Mouse (Mus musculus) thymus, adult 2 months (tissue): ENCODE measurements around the gene BC024978. TPM values are rescaled to one million over a fixed set of nuclear protein-coding genes. Genes with fewer than 3 reads are reported as not detected.
A peak's percentile ranks its signal among the peaks of the same experiment; 100 is the strongest.

Source experiments
- DNase-seq: peaks from one replicate; pipeline ENCODE4 v3.0.0; 2021
- H3K27ac ChIP-seq: fragments of 200-500 bp; 2 replicates; pipeline ENCODE4 v1.5.1; 2012; ENCODE audit warnings: low read length, control low read depth; ENCODE audit not compliant: control insufficient read depth, insufficient read depth
- H3K27me3 ChIP-seq: fragments of 200-500 bp; 2 replicates; pipeline ENCODE4 v1.6.1; 2012; ENCODE audit warnings: mild to moderate bottlenecking, low read length, moderate library complexity, mixed read lengths; ENCODE audit not compliant: control insufficient read depth, insufficient read depth
- H3K36me3 ChIP-seq: fragments of 200-500 bp; 2 replicates; pipeline ENCODE4 v1.6.1; 2012; ENCODE audit warnings: mild to moderate bottlenecking, low read length, moderate library complexity; ENCODE audit not compliant: control insufficient read depth, insufficient read depth
- H3K4me1 ChIP-seq: fragments of 200-500 bp; replicated peaks from 2 replicates; pipeline ENCODE4 v1.6.1; 2012; ENCODE audit warnings: low read length; ENCODE audit not compliant: control insufficient read depth, insufficient read depth
- H3K4me3 ChIP-seq: fragments of 200-500 bp; 2 replicates; pipeline ENCODE4 v1.5.1; 2012; ENCODE audit warnings: mild to moderate bottlenecking, low read length, control low read depth, moderate library complexity; ENCODE audit not compliant: control insufficient read depth, insufficient read depth
- CTCF ChIP-seq: fragments of 200-500 bp; IDR thresholded peaks from 2 replicates; pipeline ENCODE4 v1.5.1; 2012; ENCODE audit warnings: mild to moderate bottlenecking, control low read depth, low read length, moderate library complexity, borderline replicate concordance; ENCODE audit not compliant: control insufficient read depth, poor library complexity, insufficient read depth; ENCODE audit errors: extremely low read depth
- POLR2A ChIP-seq: fragments of 200-500 bp; IDR thresholded peaks from 2 replicates; pipeline ENCODE4 v1.6.1; 2012; ENCODE audit warnings: mild to moderate bottlenecking, low read length, control low read depth, moderate library complexity; ENCODE audit not compliant: control insufficient read depth, poor library complexity, insufficient read depth; ENCODE audit errors: extremely low read depth
- WGBS: fragments of 180-500 bp; shearing (Covaris S2); methylation state at CpG from one replicate; pipeline ENCODE4 v1.1.7; 2018; 5-methylcytosine and 5-hydroxymethylcytosine counted together
- polyA plus RNA-seq: library from polyadenylated mRNA; depleted of rRNA; stranded (reverse); fragments of >200 nt; gene quantifications from 2 replicates; pipeline ENCODE4 v1.2.3, GENCODE M21; 2012

Gene BC024978
- polyA plus RNA-seq, 1 experiment = 20.9 TPM

DNA sequence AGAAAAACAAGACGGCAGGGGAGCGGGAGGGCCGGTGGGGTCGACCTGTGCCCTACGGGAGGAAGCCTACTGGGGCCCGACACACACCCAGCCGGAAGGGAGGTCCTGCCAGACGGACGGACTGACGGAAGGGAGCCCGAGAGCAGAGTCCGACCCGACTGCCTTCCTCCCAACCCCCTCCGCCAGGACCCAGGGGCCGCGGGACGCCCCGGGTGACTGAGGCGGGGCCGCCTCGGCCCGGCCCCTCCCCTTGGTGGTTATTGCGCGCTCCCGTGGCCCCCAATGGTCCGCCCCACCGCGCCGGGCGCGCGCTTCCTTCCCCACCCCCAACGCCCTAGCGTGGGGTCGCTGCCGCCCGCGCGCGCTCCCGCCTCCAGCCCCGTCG is 29.4 kb upstream of the BC024978 start:
- WGBS = under 1% methylated on average over 43 of the region's 43 CpGs
- Histone ChIP-seq H3K27ac (peak overlapping the region; percentile 89), H3K4me3 (peak overlapping the region; percentile 95), H3K4me1 (peaks cover 46% of the 10 kb centered on the region), H3K36me3 (no peaks in the 10 kb centered on the region), H3K27me3 (no peaks in the 10 kb centered on the region)
- TF ChIP-seq CTCF (0 out of 2 replicates have a peak, but pooled peaks have one; percentile 39), POLR2A (peak; percentile 83)
- peak; percentile 86 for DNase-seq

DNA sequence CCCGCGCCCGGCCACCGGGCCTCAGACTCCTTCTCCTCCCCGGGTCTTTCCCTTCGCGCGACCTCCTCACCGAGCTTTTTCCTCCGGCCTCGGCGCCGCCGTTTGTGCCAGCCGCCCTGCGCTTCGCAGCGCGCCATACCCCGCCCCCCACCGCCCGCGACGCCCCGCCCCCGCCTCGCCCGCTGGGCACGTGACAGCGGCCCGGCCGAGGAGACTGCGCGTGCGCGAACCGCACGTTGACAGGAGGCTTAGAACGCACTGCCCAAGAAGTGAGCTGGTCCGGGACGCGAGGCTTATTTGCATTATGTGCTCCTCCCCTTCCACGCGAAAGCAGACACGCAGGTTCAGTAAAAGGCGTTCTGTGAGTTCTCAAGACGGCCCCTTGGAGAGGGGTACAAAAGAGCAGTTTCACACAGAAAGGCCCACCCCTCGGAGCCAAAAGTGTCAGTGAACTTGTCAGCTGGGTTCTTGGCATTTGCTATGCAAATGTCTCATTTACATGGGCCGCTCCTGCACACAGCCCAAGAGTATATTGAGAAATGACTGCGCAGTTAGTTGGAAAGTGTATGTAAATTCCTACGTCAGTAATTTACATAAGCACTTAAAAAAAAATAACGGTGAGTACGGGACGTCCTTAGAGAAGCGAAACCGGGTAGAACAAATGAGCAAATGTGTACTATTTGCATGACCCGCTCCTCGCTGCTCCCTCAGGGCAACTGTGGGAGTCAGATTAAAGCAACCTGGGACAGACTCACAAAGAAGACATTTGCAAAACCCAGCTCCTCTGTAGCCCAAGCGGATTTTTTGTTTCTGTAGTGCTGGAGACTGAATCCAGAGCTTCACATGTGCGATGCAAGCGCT is 28.7 kb upstream of the BC024978 start, which contains the start of gene Egln2:
Gene Egln2 (minus strand): TSS at position 189 of the 861 bp plus-strand sequence.
- Histone ChIP-seq H3K27me3 (no peaks in the 10 kb centered on the region), H3K4me1 (peaks cover 42% of the 10 kb centered on the region), H3K27ac (peak within 1 kb of the TSS; percentile 96), H3K4me3 (peak within 1 kb of the TSS; percentile 95), H3K36me3 (no peaks in the 10 kb centered on the region; the same call in 1 of the 2 replicates)
- peak; percentile 92 for DNase-seq
- peak; percentile 30; the same call in 1 of the 2 replicates for TF ChIP-seq POLR2A
- no peak for TF ChIP-seq CTCF
- under 1% methylated on average over 58 of the region's 61 CpGs for WGBS

DNA sequence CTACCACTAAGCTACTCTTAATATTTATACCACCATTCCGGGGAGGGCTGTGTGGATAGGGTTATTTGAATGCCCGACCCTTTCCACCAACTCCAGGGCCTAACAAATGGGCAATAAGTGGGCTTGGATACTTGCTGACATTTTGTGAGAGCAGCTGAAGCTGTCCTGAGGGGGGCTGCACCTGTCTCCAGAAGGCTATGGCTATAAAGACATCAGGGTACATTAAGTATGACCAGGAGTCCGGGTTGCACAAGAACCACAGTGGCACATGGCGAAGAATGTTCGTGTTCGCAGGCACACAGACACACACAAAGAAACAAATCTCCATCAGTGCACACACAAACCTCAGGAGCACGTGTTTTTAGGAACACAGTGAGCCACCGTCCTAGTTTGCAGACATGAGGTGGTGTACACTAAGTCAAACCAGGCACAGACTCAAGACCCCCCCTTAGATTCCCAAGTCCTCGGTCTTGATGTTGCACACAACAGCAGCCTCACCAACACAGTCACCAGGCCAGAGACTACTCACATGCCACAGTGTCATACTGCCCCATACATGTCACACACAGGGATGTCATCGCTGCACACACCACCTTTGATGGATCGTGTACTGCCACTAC is 28.0 kb upstream of the BC024978 start:
- peak overlapping the region; percentile 96 for H3K27ac ChIP-seq
- WGBS = 53% methylated on average over 11 of the region's 11 CpGs
- no peak for DNase-seq
- peak overlapping the region; percentile 63 for H3K4me3 ChIP-seq
- peaks cover 42% of the 10 kb centered on the region for H3K4me1 ChIP-seq
- peaks cover 4% of the 10 kb centered on the region for H3K36me3 ChIP-seq
- TF ChIP-seq CTCF = no peak
- no peak for TF ChIP-seq POLR2A
- no peaks in the 10 kb centered on the region for H3K27me3 ChIP-seq

DNA sequence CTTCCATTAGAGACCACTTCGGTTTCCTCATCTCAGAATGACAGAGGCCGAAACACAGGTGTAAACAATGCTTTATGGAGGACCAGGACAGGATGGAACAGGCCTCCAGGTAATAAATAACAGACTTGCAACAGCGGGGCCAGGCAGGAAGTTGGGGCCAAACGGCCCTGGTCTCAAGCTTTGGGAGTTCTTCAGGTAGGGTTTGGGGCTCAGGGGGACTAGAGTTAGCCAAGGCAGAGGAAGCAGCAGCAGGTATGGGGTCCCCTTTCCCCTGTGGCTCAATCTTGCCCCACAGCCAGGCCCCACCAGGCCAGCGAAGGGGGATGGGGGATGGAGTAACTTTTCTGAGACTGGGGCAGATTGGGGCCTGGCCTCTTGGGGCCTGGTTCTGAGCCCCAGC is 27.2 kb upstream of the BC024978 start:
- TF ChIP-seq CTCF (no peak), POLR2A (no peak)
- peak overlapping the region; percentile 96 for H3K27ac ChIP-seq
- DNase-seq = no peak
- WGBS = 78% methylated on average over 5 of the region's 5 CpGs
- peaks cover 8% of the 10 kb centered on the region for H3K36me3 ChIP-seq
- H3K4me1 ChIP-seq = peaks cover 37% of the 10 kb centered on the region
- no peaks in the 10 kb centered on the region for H3K27me3 ChIP-seq
- no peak overlapping the region for H3K4me3 ChIP-seq

DNA sequence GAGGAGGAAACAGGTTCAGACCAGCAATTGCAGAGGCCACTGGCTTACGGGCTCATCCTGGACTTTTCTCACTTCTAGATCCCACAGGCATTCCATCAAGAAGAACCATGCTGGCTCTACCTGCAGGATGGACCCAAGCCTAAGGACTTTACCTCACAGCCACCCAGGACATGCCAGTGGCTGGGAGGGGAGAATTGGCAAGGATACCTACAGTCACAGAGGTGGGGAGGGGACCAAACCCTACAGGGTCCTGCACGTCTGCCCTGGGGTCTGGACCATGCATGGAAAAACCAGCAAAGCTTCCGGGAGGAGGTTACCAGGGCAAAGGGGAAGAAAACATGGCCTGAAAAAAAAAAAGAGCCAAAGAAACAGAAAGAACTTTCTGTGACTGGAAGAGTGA is 24.6 kb upstream of the BC024978 start:
- no peak for TF ChIP-seq POLR2A
- no peak for TF ChIP-seq CTCF
- H3K36me3 ChIP-seq = peaks cover 13% of the 10 kb centered on the region
- WGBS = 99% methylated on average over 3 of the region's 3 CpGs

DNA sequence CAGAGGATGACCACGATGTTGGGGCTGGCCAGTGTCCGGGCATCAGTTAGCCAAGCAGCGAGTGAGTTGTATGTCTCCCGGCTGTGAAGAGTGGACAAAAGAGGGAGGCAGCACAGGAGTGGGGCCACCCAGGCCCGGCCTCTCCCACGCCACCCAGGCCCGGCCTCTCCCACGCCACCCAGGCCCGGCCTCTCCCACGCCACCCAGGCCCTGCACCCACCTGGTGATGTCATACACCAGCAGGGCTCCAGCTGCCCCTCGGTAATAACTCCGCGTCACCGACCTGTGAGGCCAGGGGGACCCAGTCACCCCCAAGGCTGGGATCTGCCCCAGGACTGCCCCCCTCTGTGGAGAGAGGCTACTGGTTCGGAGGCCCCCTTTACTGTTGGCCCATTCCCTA is 21.1 kb upstream of the BC024978 start:
- no peaks in the 10 kb centered on the region for H3K4me1 ChIP-seq
- no peak overlapping the region for H3K4me3 ChIP-seq
- DNase-seq = no peak
- TF ChIP-seq POLR2A (no peak), CTCF (no peak)
- 97% methylated on average over 15 of the region's 15 CpGs for WGBS
- H3K27ac ChIP-seq = no peak overlapping the region
- H3K27me3 ChIP-seq = no peaks in the 10 kb centered on the region
- H3K36me3 ChIP-seq = peaks cover 13% of the 10 kb centered on the region

More for the DNA sequence above, 24.6 kb upstream of the BC024978 start:
- DNase-seq = no peak
- peaks cover 16% of the 10 kb centered on the region for H3K4me1 ChIP-seq
- H3K27ac ChIP-seq = no peak overlapping the region
- H3K27me3 ChIP-seq = no peaks in the 10 kb centered on the region
- no peak overlapping the region for H3K4me3 ChIP-seq
